Mouse (Mus musculus) kidney, embryonic 14.5 days (tissue): ENCODE measurements around the gene Dbn1. TPM values are rescaled to one million over a fixed set of nuclear protein-coding genes. Genes with fewer than 3 reads are reported as not detected.

Experiments used
- ATAC-seq: fragments of 200-750 bp; cut with Nextera tagmentation; 2 replicates; pipeline ENCODE4 v1.8.0; 2017; ENCODE audit warnings: moderate number of reproducible peaks, mild to moderate bottlenecking, moderate TSS enrichment, moderate library complexity; ENCODE audit not compliant: low FRiP score, low TSS enrichment
- H3K27ac ChIP-seq: fragments of 300-500 bp; sonication (generic); 2 replicates; pipeline ENCODE4 v1.5.1; 2014; ENCODE audit warnings: low read depth, mild to moderate bottlenecking, low read length, moderate library complexity, mixed read lengths
- H3K27me3 ChIP-seq: fragments of 300-500 bp; sonication (generic); 2 replicates; pipeline ENCODE4 v1.6.1; 2014; ENCODE audit warnings: mild to moderate bottlenecking, low read length; ENCODE audit not compliant: control insufficient read depth, insufficient read depth
- H3K36me3 ChIP-seq: fragments of 300-500 bp; sonication (generic); 2 replicates; pipeline ENCODE4 v1.6.1; 2014; ENCODE audit warnings: low read length, mixed read lengths; ENCODE audit not compliant: control insufficient read depth, insufficient read depth
- H3K4me1 ChIP-seq: fragments of 300-500 bp; sonication (generic); 2 replicates; pipeline ENCODE4 v1.6.1; 2014; ENCODE audit warnings: low read length, mixed read lengths; ENCODE audit not compliant: control insufficient read depth, insufficient read depth
- H3K4me2 ChIP-seq: fragments of 300-500 bp; sonication (generic); replicated peaks from 2 replicates; pipeline ENCODE4 v1.6.1; 2014; ENCODE audit warnings: low read depth, mild to moderate bottlenecking, low read length
- H3K4me3 ChIP-seq: fragments of 300-500 bp; sonication (generic); 2 replicates; pipeline ENCODE4 v1.5.1; 2014; ENCODE audit warnings: mild to moderate bottlenecking, low read length
- H3K9ac ChIP-seq: fragments of 300-500 bp; sonication (generic); 2 replicates; pipeline ENCODE4 v1.6.1; 2014; ENCODE audit warnings: low read depth, mild to moderate bottlenecking, low read length, moderate library complexity
- H3K9me3 ChIP-seq: fragments of 300-500 bp; sonication (generic); 2 replicates; pipeline ENCODE4 v1.6.1; 2016; ENCODE audit warnings: low read length; ENCODE audit not compliant: control insufficient read depth
- WGBS: fragments of 180-500 bp; shearing (Covaris S2); extraction: QIAGEN DNeasy Blood & Tissue Kit; methylation state at CpG from one replicate; pipeline ENCODE4 v1.1.7; 2014; 5-methylcytosine and 5-hydroxymethylcytosine counted together
- polyA plus RNA-seq: library from polyadenylated mRNA; unstranded; fragments of >200 nt; fragmentation: Nextera tagmentation; extraction: Ambion mirVana; gene quantifications from 2 replicates; pipeline ENCODE4 v1.2.1, GENCODE M21; 2014

Dbn1 gene
- polyA plus RNA-seq, 1 experiment from 2014 or later = 164 TPM

- Histone ChIP-seq H3K27me3 (no peaks in the 10 kb centered on the region), H3K4me2 (no peak overlapping the region), H3K9me3 (no peaks in the 10 kb centered on the region), H3K4me1 (no peaks in the 10 kb centered on the region), H3K4me3 (no peak overlapping the region), H3K27ac (no peak overlapping the region), H3K36me3 (peaks cover 84% of the 10 kb centered on the region), H3K9ac (no peak overlapping the region)
- 93% methylated on average over 8 of the region's 8 CpGs for WGBS
- ATAC-seq = no peak
These were observed 14.5 kb upstream of the Dbn1 start for GRCm38 (mm10) chr13:55502405-55502804.

- Histone ChIP-seq H3K27me3 (no peaks in the 10 kb centered on the region), H3K4me2 (no peak overlapping the region), H3K27ac (no peak overlapping the region), H3K4me3 (no peak overlapping the region), H3K9ac (no peak overlapping the region), H3K4me1 (no peaks in the 10 kb centered on the region), H3K36me3 (peaks cover 66% of the 10 kb centered on the region), H3K9me3 (no peaks in the 10 kb centered on the region)
- 78% methylated on average over 10 of the region's 10 CpGs for WGBS
- ATAC-seq = no peak
These were observed 12.7 kb upstream of the Dbn1 start for GRCm38 (mm10) chr13:55500575-55500974.

GRCm38 (mm10) chr13:55498906-55499305, 11.0 kb upstream of the Dbn1 start:
- no peaks in the 10 kb centered on the region for H3K9me3 ChIP-seq
- H3K4me2 ChIP-seq = no peak overlapping the region
- H3K4me1 ChIP-seq = peaks cover 6% of the 10 kb centered on the region; the same call in 1 of the 2 replicates
- 65% methylated on average over 11 of the region's 11 CpGs for WGBS
- H3K27ac ChIP-seq = no peak overlapping the region
- H3K36me3 ChIP-seq = peaks cover 49% of the 10 kb centered on the region
- no peak overlapping the region for H3K9ac ChIP-seq
- H3K4me3 ChIP-seq = no peak overlapping the region
- no peaks in the 10 kb centered on the region for H3K27me3 ChIP-seq
- ATAC-seq = no peak

GRCm38 (mm10) chr13:55496661-55497060, 8.8 kb upstream of the Dbn1 start:
- H3K9ac ChIP-seq = no peak overlapping the region
- no peaks in the 10 kb centered on the region for H3K27me3 ChIP-seq
- H3K36me3 ChIP-seq = peaks cover 29% of the 10 kb centered on the region; the same call in 1 of the 2 replicates
- ATAC-seq = no peak
- no peak overlapping the region for H3K4me2 ChIP-seq
- H3K27ac ChIP-seq = no peak overlapping the region
- peaks cover 6% of the 10 kb centered on the region; the same call in 1 of the 2 replicates for H3K4me1 ChIP-seq
- 82% methylated on average over 6 of the region's 6 CpGs for WGBS
- no peak overlapping the region for H3K4me3 ChIP-seq
- no peaks in the 10 kb centered on the region for H3K9me3 ChIP-seq

- Histone ChIP-seq H3K4me3 (no peak overlapping the region), H3K4me1 (peaks cover 6% of the 10 kb centered on the region; the same call in 1 of the 2 replicates), H3K27me3 (no peaks in the 10 kb centered on the region), H3K27ac (no peak overlapping the region), H3K36me3 (peaks cover 22% of the 10 kb centered on the region; the same call in 1 of the 2 replicates), H3K9ac (no peak overlapping the region), H3K9me3 (no peaks in the 10 kb centered on the region), H3K4me2 (no peak overlapping the region)
- 41% methylated on average over 4 of the region's 4 CpGs for WGBS
- ATAC-seq = no peak
These were observed 7.8 kb upstream of the Dbn1 start for GRCm38 (mm10) chr13:55495702-55496101.

GRCm38 (mm10) chr13:55494883-55495621, 7.1 kb upstream of the Dbn1 start:
- 28% methylated on average over 18 of the region's 18 CpGs for WGBS
- no peak overlapping the region for H3K4me2 ChIP-seq

GRCm38 (mm10) chr13:55494257-55494656, 6.3 kb upstream of the Dbn1 start:
- H3K9ac ChIP-seq = no peak overlapping the region
- H3K27me3 ChIP-seq = no peaks in the 10 kb centered on the region
- peaks cover 15% of the 10 kb centered on the region; the same call in 1 of the 2 replicates for H3K36me3 ChIP-seq
- H3K27ac ChIP-seq = no peak overlapping the region
- WGBS = 17% methylated on average over 2 of the region's 2 CpGs
- H3K4me1 ChIP-seq = peaks cover 6% of the 10 kb centered on the region; the same call in 1 of the 2 replicates
- no peak for ATAC-seq
- H3K9me3 ChIP-seq = no peaks in the 10 kb centered on the region
- no peak overlapping the region for H3K4me2 ChIP-seq
- H3K4me3 ChIP-seq = no peak overlapping the region

More at GRCm38 (mm10) chr13:55494883-55495621, 7.1 kb upstream of the Dbn1 start:
- 0 out of 2 replicates have a peak, but pooled peaks have one; percentile 21 for ATAC-seq
- no peaks in the 10 kb centered on the region for H3K9me3 ChIP-seq
- no peak overlapping the region for H3K4me3 ChIP-seq
- no peaks in the 10 kb centered on the region for H3K27me3 ChIP-seq
- H3K36me3 ChIP-seq = peaks cover 17% of the 10 kb centered on the region; the same call in 1 of the 2 replicates
- peaks cover 6% of the 10 kb centered on the region; the same call in 1 of the 2 replicates for H3K4me1 ChIP-seq
- no peak overlapping the region for H3K9ac ChIP-seq
- no peak overlapping the region for H3K27ac ChIP-seq

- Histone ChIP-seq H3K27ac (peak overlapping the region; percentile 95), H3K9ac (peak overlapping the region; percentile 90), H3K27me3 (no peaks in the 10 kb centered on the region), H3K36me3 (peaks cover 7% of the 10 kb centered on the region), H3K4me1 (peaks cover 39% of the 10 kb centered on the region), H3K9me3 (no peaks in the 10 kb centered on the region), H3K4me2 (peak overlapping the region; percentile 93), H3K4me3 (peak overlapping the region; percentile 86)
- ATAC-seq = peak; percentile 69
- under 1% methylated on average over 25 of the region's 29 CpGs for WGBS
These were observed 864 bp downstream of the Dbn1 start for GRCm38 (mm10) chr13:55486916-55487577.
